Mouse (Mus musculus): Measurements from ENCODE around the gene Mfap4.

Mfap4 gene

DNA sequence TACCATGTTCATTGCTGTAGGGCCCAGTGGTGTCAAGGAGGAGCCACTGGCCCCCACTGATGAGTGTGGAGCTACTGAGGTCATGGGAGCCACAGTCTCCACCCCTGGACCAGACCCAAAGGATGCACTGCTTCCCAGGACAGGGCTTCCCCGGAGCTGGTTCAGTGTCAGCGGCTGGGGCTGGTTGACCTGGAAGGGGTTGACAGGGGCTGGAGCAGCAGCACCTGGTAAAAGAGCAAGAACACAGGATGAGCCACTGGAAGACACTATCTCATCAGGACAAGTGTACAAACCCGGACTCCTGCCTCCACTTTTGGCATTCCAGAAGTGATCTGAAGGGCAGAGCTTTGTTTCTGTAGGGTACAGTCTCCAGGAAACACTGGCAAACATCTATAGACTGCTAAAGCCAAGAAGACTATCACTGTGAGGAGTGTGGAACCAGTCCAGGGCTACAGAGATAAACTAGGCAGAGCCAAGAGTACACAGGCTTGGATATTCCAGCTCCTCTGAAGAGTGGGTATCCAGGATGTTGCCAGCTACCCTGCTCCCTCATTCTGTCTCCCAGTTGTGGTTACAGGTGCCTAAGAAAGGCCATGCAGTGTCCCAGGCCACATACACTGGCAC, 34.4 kb downstream of the Mfap4 start:
- DNase-seq = no peak

DNA sequence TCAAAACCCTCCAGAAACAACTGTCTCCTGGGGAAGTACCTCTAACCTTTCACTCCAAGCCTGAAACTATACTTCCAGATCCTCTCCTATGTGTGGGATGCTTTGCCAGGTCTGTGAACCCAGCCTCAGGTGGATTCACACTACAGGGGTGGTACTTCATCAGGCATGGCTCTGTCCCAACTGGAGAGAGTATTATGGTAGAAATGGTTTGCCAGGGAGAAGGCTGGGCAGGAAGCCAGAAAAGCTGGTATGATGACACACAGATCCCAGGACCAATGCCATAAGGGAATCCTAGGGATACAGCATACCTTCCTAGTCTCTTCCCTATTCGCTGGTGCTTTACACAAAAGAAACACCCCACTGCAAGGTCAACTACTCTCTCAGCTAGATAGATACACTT, 41.6 kb downstream of the Mfap4 start:
- peak; percentile 43 for DNase-seq

DNA sequence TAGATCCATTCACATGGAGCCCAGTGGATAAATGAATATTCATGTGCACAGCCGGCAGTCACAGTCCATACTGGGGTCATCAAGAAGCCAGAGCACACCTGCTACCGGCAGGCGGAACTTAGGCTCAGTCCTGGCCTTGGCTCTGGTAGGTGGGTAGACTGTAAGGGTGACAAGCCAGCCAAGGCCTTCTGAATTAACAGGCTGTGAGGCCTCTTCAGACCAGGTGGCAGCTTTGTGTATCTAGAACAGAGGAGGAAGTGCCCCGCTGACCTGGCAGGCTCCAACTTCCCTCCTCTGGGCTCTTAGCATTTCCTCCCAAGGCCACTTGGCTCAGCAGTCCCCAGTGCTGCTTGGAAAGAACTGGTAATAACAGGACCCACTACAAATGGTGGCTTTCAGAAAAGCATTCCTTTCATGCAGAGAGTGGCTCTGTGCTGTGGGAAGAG, 44.1 kb downstream of the Mfap4 start:
- DNase-seq = peak; percentile 28

DNA sequence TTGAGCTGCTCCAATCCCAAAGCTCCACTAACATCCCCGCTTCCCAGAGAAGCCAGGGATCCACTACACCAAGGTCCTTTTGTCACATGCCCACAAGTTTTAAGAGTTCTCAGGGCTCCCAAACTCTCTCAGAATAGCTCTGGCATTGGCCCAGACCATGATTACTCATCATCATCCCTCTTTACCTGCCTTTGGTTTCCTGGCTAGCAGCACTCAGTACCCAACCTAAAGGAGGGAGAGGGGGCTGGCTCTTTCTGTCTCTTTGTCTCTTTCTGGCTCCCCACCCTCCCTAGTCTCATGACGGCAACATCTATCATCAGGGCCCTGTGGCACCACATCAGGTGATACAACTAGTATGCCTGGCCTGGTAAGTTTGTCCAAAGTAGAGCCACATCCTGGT, 47.6 kb downstream of the Mfap4 start:
- DNase-seq = no peak

DNA sequence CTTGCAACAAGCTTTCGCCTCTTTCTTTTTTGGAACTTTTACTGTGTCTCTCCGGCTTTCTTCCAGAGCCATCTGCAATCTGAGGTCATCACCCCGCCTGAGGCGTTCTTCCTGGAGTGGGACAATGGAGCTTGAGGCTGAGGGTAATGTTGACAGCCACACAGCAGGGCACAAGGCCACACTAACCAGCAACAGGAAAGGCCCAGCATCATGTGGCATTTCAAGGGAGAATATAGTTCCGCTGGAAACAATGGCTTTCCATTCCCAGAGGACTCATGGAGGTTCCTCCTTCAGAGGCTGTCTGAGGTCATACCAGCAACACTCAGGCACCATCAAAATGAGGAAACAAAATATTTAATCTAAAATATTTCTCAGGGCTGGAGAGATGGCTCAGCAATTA, 48.3 kb downstream of the Mfap4 start:
- no peak for DNase-seq

DNA sequence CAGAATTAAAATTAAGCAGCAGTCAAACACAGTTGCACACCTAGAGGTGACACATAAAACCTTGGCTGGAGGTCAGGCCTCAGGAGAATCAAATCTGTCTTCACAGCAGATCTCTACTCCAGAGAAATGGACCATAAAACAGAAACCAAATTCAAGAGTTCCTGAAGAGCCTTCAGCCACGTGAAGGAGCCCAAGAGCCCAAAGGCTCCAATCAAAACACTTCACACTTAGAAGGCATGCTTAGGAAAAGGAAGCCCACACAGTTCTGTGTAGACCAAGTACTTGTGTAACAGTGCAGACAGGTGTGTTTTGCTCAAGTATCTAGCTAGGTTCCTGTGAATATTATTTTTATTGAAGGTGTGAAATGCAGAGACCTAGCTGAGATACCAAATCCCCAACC, 50.3 kb downstream of the Mfap4 start:
- DNase-seq = no peak

DNA sequence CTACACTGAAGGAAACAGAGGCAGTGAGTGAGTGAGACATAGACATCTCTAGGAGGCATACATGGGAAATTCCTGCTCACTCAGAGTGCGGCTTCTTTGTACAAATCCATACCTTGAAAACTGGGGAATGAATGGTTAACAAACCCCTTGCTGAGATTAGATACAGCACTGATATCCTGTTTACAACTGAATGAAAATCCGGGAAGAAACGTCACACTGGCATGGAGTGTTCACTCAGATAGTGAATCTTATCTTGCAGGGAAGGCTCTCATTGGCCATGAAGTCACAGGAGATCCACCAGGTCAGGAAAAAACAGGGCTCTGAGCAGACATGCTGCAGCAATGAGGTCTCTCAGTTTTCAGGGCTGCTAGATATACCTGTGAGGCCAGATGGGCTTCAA, 51.7 kb downstream of the Mfap4 start:
- DNase-seq = no peak

DNA sequence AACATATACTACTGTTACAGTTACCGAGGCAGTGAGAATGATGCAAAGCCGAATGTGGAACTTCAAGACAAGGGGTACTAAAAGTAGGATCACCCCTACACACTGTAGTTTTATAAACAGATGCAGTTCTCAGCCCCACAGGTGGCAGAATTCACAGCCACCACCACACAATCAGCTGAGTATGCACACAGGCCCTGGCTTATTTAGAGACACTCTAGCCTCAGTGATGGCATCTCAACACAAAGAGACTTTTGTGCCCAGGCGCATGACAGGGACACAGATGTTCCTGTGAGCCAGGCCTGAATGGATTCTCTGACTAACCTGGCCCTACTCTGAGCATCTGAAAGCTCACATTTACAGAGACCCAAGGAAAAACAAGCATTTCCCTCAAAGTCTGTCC, 52.1 kb downstream of the Mfap4 start:
- no peak for DNase-seq

Measured in right cerebral cortex, postnatal 14 days (tissue).